Mouse (Mus musculus): Measurements from ENCODE around the gene Slc50a1. TPM values are rescaled to one million over a fixed set of nuclear protein-coding genes. Genes with fewer than 3 reads are reported as not detected.

The Slc50a1 gene
- polyA plus RNA-seq, 1 experiment, result 48.7 TPM

DNA sequence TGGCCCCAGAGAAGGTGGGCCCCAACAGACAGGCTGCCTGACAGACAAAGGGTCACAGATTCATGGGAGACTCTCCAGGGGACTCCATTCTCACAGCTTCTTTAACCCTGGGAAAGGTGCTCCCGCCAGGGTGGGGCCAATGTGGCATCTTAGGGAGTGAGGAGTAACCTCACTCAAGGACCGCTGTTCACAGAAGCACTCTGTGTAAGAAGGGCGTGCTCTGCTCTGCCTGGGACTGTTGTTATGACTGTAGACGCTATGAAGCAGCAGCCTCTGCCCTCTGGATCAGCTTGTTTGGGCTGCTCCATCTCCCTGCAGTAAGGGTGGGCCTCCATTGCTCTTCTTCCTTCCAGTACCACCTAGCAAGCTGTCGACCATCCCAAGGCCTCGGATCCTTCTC, 34.1 kb upstream of the Slc50a1 start:
- no peak for TF ChIP-seq MYOD1 (IDR thresholded peaks at IDR 0.05; ENCODE audit: control insufficient read depth in 1 of 3, insufficient read length in 2 of 3, low read depth in 2 of 3)
- H3K27me3 ChIP-seq (ENCODE audit: control insufficient read depth, insufficient read depth, insufficient read length), result peaks cover 3% of the 10 kb centered on the region
- no peak overlapping the region for H3K4me3 ChIP-seq
- H3K79me2 ChIP-seq (ENCODE audit: control insufficient read depth, insufficient read depth), result no peaks in the 10 kb centered on the region
- H3K36me3 ChIP-seq (ENCODE audit: control insufficient read depth, insufficient read depth), result no peaks in the 10 kb centered on the region
- no peak overlapping the region for H3ac ChIP-seq (ENCODE audit: control insufficient read depth, insufficient read length)
- H3K4me2 ChIP-seq (ENCODE audit: low read depth), result no peak overlapping the region

DNA sequence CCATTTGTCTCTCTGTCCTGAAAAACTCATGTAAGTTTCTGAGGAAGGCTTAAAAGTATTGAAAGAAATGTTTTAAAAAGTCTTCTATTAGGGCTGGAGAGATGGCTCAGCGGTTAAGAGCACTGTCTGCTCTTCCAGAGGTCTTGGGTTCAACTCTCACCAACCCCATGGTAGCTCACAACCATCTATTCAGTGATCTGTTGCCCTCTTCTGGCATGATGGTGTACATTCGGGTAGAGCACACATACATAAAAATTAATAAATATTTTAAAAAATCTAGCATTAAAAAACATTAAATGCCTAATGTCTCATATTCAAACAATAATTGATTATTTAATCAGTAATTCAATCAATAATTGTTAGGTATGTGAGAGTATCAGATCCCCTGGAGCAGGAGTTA, 30.1 kb upstream of the Slc50a1 start:
- Histone ChIP-seq H3K36me3 (ENCODE audit: control insufficient read depth, insufficient read depth) (no peaks in the 10 kb centered on the region), H3K27me3 (ENCODE audit: control insufficient read depth, insufficient read depth, insufficient read length) (peaks cover 3% of the 10 kb centered on the region), H3K4me2 (ENCODE audit: low read depth) (no peak overlapping the region)

DNA sequence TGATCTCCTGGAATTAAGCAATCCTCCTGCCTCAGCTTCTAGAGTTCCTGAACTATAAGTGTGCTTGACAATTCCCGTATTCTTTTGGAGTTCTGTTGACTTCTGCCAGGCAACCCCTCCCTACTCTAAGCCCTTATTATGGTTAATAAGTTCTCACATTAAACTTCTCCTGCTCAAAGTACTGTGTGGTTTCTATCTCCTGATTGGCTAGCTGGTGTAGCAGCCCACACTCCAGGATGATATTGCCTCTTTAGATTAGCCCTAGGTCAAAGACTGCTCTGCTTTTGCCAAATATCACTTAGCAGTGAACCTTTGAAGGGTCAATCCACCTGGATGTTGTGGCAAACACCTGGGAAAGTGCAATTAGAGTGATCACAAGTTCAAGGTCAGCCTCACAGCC, 29.7 kb upstream of the Slc50a1 start:
- H3K4me2 ChIP-seq (ENCODE audit: low read depth), result peak overlapping the region; percentile 78
- no peaks in the 10 kb centered on the region for H3K36me3 ChIP-seq (ENCODE audit: control insufficient read depth, insufficient read depth)
- no peak for TF ChIP-seq TCF3 (IDR thresholded peaks at IDR 0.05; ENCODE audit: insufficient read length, low read depth)
- TF ChIP-seq E2F4 (IDR thresholded peaks at IDR 0.05; ENCODE audit: insufficient read depth), result no peak
- no peak for TF ChIP-seq MYOD1 (IDR thresholded peaks at IDR 0.05; ENCODE audit: control insufficient read depth in 1 of 3, insufficient read length in 2 of 3, low read depth in 2 of 3)
- TF ChIP-seq MAX (IDR thresholded peaks at IDR 0.05; ENCODE audit: low read depth), result no peak
- TF ChIP-seq USF1 (IDR thresholded peaks at IDR 0.05; ENCODE audit: low read depth), result no peak
- no peak for TF ChIP-seq REST (IDR thresholded peaks at IDR 0.05; ENCODE audit: insufficient read depth, insufficient read length)
- TF ChIP-seq TCF12 (IDR thresholded peaks at IDR 0.05; ENCODE audit: insufficient read depth, poor library complexity, severe bottlenecking), result no peak
- no peak for TF ChIP-seq MYOG (IDR thresholded peaks at IDR 0.05; ENCODE audit: control insufficient read depth in 1 of 3, insufficient read depth in 1 of 3, insufficient read length in 2 of 3, low read depth in 2 of 3)
- TF ChIP-seq SRF (IDR thresholded peaks at IDR 0.05; ENCODE audit: control insufficient read depth, insufficient read length, low read depth), result no peak
- no peak for TF ChIP-seq CEBPB (IDR thresholded peaks at IDR 0.05; ENCODE audit: insufficient read depth, poor library complexity, severe bottlenecking)
- TF ChIP-seq POLR2AphosphoS2 (IDR thresholded peaks at IDR 0.05; ENCODE audit: insufficient read length, low read depth), result no peak
- no peak for TF ChIP-seq POLR2A (IDR thresholded peaks at IDR 0.05; ENCODE audit: insufficient read length, low read depth)
- no peaks in the 10 kb centered on the region for H3K79me2 ChIP-seq (ENCODE audit: control insufficient read depth, insufficient read depth)
- peaks cover 2% of the 10 kb centered on the region for H3K27me3 ChIP-seq (ENCODE audit: control insufficient read depth, insufficient read depth, insufficient read length)
- no peak overlapping the region for H3ac ChIP-seq (ENCODE audit: control insufficient read depth, insufficient read length)
- H3K4me3 ChIP-seq, result no peak overlapping the region

More for the DNA sequence above, 30.1 kb upstream of the Slc50a1 start:
- no peak for TF ChIP-seq USF1 (IDR thresholded peaks at IDR 0.05; ENCODE audit: low read depth)
- Histone ChIP-seq H3K4me3 (no peak overlapping the region), H3ac (ENCODE audit: control insufficient read depth, insufficient read length) (no peak overlapping the region), H3K79me2 (ENCODE audit: control insufficient read depth, insufficient read depth) (no peaks in the 10 kb centered on the region)

DNA sequence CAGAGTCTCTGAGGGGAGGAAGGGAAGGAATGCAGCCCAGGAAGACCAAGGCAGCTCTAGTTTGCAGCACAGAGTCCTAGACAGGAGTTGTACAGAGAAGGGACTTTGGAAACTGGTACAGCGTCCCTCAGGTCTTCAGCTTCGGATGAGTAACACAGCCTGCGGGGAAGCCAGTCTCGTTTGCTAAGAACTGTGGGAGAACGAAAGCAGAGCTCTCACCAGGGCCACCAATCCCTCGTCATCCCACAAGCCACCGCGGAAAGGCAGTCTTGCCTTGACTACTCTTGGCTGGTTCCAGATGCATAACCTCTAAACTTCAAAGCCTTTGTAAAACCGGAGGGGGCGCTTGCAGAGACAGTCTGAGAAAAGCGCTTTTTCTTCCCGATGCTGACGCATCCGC, 29.1 kb upstream of the Slc50a1 start:
- H3K27me3 ChIP-seq (ENCODE audit: control insufficient read depth, insufficient read depth, insufficient read length), result no peaks in the 10 kb centered on the region
- H3K36me3 ChIP-seq (ENCODE audit: control insufficient read depth, insufficient read depth), result no peaks in the 10 kb centered on the region
- no peak overlapping the region for H3K4me3 ChIP-seq
- H3K79me2 ChIP-seq (ENCODE audit: control insufficient read depth, insufficient read depth), result no peaks in the 10 kb centered on the region
- no peak overlapping the region for H3ac ChIP-seq (ENCODE audit: control insufficient read depth, insufficient read length)
- no peak for TF ChIP-seq REST (IDR thresholded peaks at IDR 0.05; ENCODE audit: insufficient read depth, insufficient read length)
- no peak for TF ChIP-seq CEBPB (IDR thresholded peaks at IDR 0.05; ENCODE audit: insufficient read depth, poor library complexity, severe bottlenecking)
- no peak for TF ChIP-seq SRF (IDR thresholded peaks at IDR 0.05; ENCODE audit: control insufficient read depth, insufficient read length, low read depth)
- TF ChIP-seq MAX (IDR thresholded peaks at IDR 0.05; ENCODE audit: low read depth), result no peak
- TF ChIP-seq TCF12 (IDR thresholded peaks at IDR 0.05; ENCODE audit: insufficient read depth, poor library complexity, severe bottlenecking), result no peak
- TF ChIP-seq E2F4 (IDR thresholded peaks at IDR 0.05; ENCODE audit: insufficient read depth), result no peak
- no peak for TF ChIP-seq MYOG (IDR thresholded peaks at IDR 0.05; ENCODE audit: control insufficient read depth in 1 of 3, insufficient read depth in 1 of 3, insufficient read length in 2 of 3, low read depth in 2 of 3)
- no peak for TF ChIP-seq MYOD1 (IDR thresholded peaks at IDR 0.05; ENCODE audit: control insufficient read depth in 1 of 3, insufficient read length in 2 of 3, low read depth in 2 of 3)
- TF ChIP-seq POLR2A (IDR thresholded peaks at IDR 0.05; ENCODE audit: insufficient read length, low read depth), result no peak
- no peak for TF ChIP-seq POLR2AphosphoS2 (IDR thresholded peaks at IDR 0.05; ENCODE audit: insufficient read length, low read depth)
- no peak for TF ChIP-seq USF1 (IDR thresholded peaks at IDR 0.05; ENCODE audit: low read depth)
- no peak for TF ChIP-seq TCF3 (IDR thresholded peaks at IDR 0.05; ENCODE audit: insufficient read length, low read depth)
- peak overlapping the region; percentile 78 for H3K4me2 ChIP-seq (ENCODE audit: low read depth)

DNA sequence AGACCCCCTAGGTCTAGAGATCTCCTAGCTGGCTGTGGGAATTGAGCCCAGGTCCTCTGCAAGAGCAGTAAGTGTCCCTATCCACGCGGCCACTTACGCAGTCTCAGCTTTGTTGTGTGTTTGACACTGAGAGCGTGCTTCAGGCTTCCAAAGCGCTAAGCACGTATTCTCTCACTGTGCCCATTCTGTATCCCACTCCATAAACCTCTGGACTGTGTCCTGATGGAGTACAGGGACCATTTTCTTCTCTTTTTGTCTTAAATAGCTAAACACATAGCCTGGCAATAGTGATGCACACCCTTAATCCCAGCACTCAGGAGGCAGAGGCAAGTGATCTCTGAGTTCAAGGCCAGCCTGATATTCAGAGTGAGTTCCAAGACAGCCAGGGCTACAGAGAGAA, 28.5 kb upstream of the Slc50a1 start:
- H3ac ChIP-seq (ENCODE audit: control insufficient read depth, insufficient read length), result no peak overlapping the region
- no peaks in the 10 kb centered on the region for H3K27me3 ChIP-seq (ENCODE audit: control insufficient read depth, insufficient read depth, insufficient read length)
- H3K36me3 ChIP-seq (ENCODE audit: control insufficient read depth, insufficient read depth), result no peaks in the 10 kb centered on the region
- H3K4me3 ChIP-seq, result no peak overlapping the region
- H3K4me2 ChIP-seq (ENCODE audit: low read depth), result no peak overlapping the region
- no peaks in the 10 kb centered on the region for H3K79me2 ChIP-seq (ENCODE audit: control insufficient read depth, insufficient read depth)
- no peak for TF ChIP-seq USF1 (IDR thresholded peaks at IDR 0.05; ENCODE audit: low read depth)
- no peak for TF ChIP-seq SRF (IDR thresholded peaks at IDR 0.05; ENCODE audit: control insufficient read depth, insufficient read length, low read depth)
- no peak for TF ChIP-seq E2F4 (IDR thresholded peaks at IDR 0.05; ENCODE audit: insufficient read depth)
- TF ChIP-seq CEBPB (IDR thresholded peaks at IDR 0.05; ENCODE audit: insufficient read depth, poor library complexity, severe bottlenecking), result no peak
- TF ChIP-seq POLR2A (IDR thresholded peaks at IDR 0.05; ENCODE audit: insufficient read length, low read depth), result no peak
- TF ChIP-seq REST (IDR thresholded peaks at IDR 0.05; ENCODE audit: insufficient read depth, insufficient read length), result no peak
- no peak for TF ChIP-seq MAX (IDR thresholded peaks at IDR 0.05; ENCODE audit: low read depth)
- TF ChIP-seq MYOG (IDR thresholded peaks at IDR 0.05; ENCODE audit: control insufficient read depth in 1 of 3, insufficient read depth in 1 of 3, insufficient read length in 2 of 3, low read depth in 2 of 3), result no peak
- no peak for TF ChIP-seq MYOD1 (IDR thresholded peaks at IDR 0.05; ENCODE audit: control insufficient read depth in 1 of 3, insufficient read length in 2 of 3, low read depth in 2 of 3)
- no peak for TF ChIP-seq POLR2AphosphoS2 (IDR thresholded peaks at IDR 0.05; ENCODE audit: insufficient read length, low read depth)
- no peak for TF ChIP-seq TCF3 (IDR thresholded peaks at IDR 0.05; ENCODE audit: insufficient read length, low read depth)
- TF ChIP-seq TCF12 (IDR thresholded peaks at IDR 0.05; ENCODE audit: insufficient read depth, poor library complexity, severe bottlenecking), result no peak

Measured in myocyte (in vitro differentiated cells).